Mouse (Mus musculus) neural tube, embryonic 13.5 days (tissue): ENCODE measurements around the gene Zfp574. TPM values are rescaled to one million over a fixed set of nuclear protein-coding genes. Genes with fewer than 3 reads are reported as not detected.

ENCODE experiments used
- ATAC-seq: fragments of 200-750 bp; cut with Nextera tagmentation; 2 replicates; pipeline ENCODE4 v1.8.0; 2017; ENCODE audit warnings: low read depth, mild to moderate bottlenecking, moderate TSS enrichment, moderate library complexity
- H3K27ac ChIP-seq: fragments of 300-500 bp; sonication (generic); replicated peaks from 2 replicates; pipeline ENCODE4 v1.5.1; 2015; ENCODE audit warnings: moderate library complexity, mild to moderate bottlenecking, inconsistent platforms
- H3K27me3 ChIP-seq: fragments of 300-500 bp; sonication (generic); 2 replicates; pipeline ENCODE4 v1.6.1; 2015; ENCODE audit warnings: mild to moderate bottlenecking, inconsistent platforms
- H3K36me3 ChIP-seq: fragments of 300-500 bp; sonication (generic); 2 replicates; pipeline ENCODE4 v1.6.1; 2015; ENCODE audit warnings: mild to moderate bottlenecking, inconsistent platforms
- H3K4me1 ChIP-seq: fragments of 300-500 bp; sonication (generic); replicated peaks from 2 replicates; pipeline ENCODE4 v1.6.1; 2015; ENCODE audit warnings: inconsistent platforms
- H3K4me2 ChIP-seq: fragments of 300-500 bp; sonication (generic); 2 replicates; pipeline ENCODE4 v1.6.1; 2015; ENCODE audit warnings: inconsistent platforms, mild to moderate bottlenecking, moderate library complexity
- H3K4me3 ChIP-seq: fragments of 300-500 bp; sonication (generic); 2 replicates; pipeline ENCODE4 v1.5.1; 2015; ENCODE audit warnings: mild to moderate bottlenecking, inconsistent platforms
- H3K9ac ChIP-seq: fragments of 300-500 bp; sonication (generic); 2 replicates; pipeline ENCODE4 v1.6.1; 2015; ENCODE audit warnings: moderate library complexity, mild to moderate bottlenecking, inconsistent platforms
- H3K9me3 ChIP-seq: fragments of 300-500 bp; sonication (generic); 2 replicates; pipeline ENCODE4 v1.6.1; 2016; ENCODE audit warnings: inconsistent platforms
- WGBS: fragments of 180-500 bp; shearing (Covaris S2); methylation state at CpG from one replicate; pipeline ENCODE4 v1.1.7; 2015; 5-methylcytosine and 5-hydroxymethylcytosine counted together
- microRNA-seq: library from miRNA; unstranded; fragments of <30 nt; microRNA quantifications from one replicate; pipeline ENCODE4, GENCODE M21; 2016
- polyA plus RNA-seq: library from polyadenylated mRNA; unstranded; fragments of >200 nt; fragmentation: Nextera tagmentation; extraction: Ambion mirVana; gene quantifications from 2 replicates; pipeline ENCODE4 v1.2.1, GENCODE M21; 2015

Zfp574 gene
- polyA plus RNA-seq, 1 experiment from 2014 or later = 32.8 TPM

DNA sequence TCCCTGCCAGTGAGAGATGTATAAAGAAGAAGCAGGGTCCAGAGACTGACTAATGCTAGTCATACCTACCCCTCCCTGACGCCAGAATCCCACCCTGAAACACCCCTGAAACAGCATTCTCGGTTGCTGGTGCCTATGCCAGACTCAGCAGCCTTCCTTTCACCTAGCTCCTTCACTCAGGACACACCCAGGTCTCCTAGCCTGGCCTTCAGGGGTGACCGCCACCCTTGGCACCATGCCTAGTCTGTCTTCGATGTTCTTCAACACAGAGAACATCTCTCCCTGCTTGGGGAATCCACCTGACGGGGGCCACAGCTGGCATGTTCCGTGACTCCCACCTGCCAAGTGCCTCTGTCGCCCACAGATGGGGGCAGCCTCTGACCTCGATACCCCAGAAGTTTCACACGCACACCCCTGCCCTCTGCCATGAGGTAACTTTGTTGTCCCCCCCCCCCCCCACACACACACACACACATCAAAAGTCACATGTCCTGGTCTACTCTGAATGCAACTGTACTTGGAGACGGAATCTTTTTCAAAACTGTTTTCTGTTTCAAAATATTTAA lies 53.4 kb downstream of the Zfp574 start:
- 80% methylated on average over 10 of the region's 10 CpGs for WGBS
- Histone ChIP-seq H3K4me1 (peaks cover 5% of the 10 kb centered on the region; the same call in 1 of the 2 replicates), H3K9ac (no peak overlapping the region)

DNA sequence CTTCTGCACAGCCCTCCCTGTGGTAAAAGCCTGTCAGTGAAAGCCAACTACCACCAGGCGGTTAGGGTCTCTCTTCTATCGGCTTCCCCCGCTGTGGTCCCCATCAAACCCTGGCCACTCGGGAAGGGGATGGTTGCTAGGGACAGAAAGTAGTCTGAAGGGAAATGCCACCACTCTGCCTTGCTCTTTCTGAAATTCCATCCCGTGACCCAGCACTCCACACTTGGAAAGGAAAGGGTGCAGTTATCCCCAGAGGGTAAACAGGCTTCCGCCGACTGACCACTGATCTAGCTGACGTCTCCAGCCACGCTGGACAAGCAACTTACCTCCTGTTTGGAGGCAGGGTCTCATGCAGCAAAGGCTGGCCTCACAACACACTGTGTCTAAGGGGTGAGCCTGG lies 55.6 kb downstream of the Zfp574 start:
- Histone ChIP-seq H3K27ac (no peak overlapping the region), H3K36me3 (no peaks in the 10 kb centered on the region), H3K4me2 (no peak overlapping the region), H3K27me3 (peaks cover 19% of the 10 kb centered on the region), H3K9me3 (no peaks in the 10 kb centered on the region), H3K9ac (no peak overlapping the region), H3K4me1 (peaks cover 14% of the 10 kb centered on the region; the same call in 1 of the 2 replicates), H3K4me3 (no peak overlapping the region)
- ATAC-seq = no peak
- 73% methylated on average over 9 of the region's 9 CpGs for WGBS

More for the DNA sequence above, 53.4 kb downstream of the Zfp574 start:
- Histone ChIP-seq H3K4me3 (no peak overlapping the region), H3K27me3 (no peaks in the 10 kb centered on the region), H3K27ac (no peak overlapping the region), H3K36me3 (no peaks in the 10 kb centered on the region), H3K9me3 (no peaks in the 10 kb centered on the region), H3K4me2 (no peak overlapping the region)
- no peak for ATAC-seq

DNA sequence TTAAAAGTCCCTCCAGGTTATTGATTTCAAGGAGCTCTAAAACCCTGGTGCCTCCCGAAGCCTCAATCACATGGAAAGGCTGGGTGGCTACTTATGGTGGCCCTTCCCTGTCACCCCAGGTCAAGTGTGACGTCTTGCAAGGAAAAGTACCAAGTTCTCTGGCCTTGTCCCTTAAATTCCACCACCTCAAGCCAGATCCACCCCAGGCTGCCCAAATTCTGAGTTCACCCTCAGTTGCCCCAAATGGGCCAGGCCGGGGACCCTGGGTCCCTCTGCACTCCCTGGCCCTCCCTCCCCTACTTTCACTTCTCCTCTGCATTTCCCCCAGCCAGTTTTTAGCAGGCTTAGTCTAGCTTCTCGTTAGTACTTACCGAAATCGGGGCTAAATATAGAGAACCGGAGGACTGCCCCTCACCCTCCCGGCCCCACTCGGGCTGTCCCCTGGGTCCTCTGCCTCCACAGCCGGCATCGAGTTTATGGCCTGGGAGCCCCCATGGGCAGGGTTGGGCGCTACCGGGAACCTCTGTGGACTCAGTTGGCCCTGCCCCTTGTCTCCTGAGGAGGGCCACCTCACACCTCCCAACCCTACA lies 57.1 kb downstream of the Zfp574 start:
- Histone ChIP-seq H3K4me3 (no peak overlapping the region), H3K4me1 (peaks cover 30% of the 10 kb centered on the region), H3K9me3 (no peaks in the 10 kb centered on the region), H3K27ac (no peak overlapping the region), H3K9ac (no peak overlapping the region), H3K4me2 (no peak overlapping the region), H3K36me3 (no peaks in the 10 kb centered on the region), H3K27me3 (peaks cover 27% of the 10 kb centered on the region)
- 55% methylated on average over 13 of the region's 13 CpGs for WGBS
- no peak for ATAC-seq

DNA sequence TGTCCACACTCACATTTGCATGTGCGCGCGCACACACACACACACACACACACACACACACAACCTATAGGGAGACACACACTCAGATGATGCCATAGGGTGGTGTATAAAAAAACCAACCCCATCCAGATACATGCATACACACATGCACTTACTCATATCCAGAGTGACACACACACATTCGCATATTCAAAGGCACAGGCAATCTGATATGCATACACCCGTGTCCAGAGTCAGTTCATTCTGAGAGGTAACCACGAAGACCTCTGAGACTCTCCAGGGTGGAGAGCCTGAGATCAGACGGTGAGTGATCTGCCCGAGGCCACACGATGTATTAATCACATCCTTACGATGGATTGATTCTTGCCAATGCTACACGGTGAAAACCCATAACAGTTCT lies 58.2 kb downstream of the Zfp574 start:
- H3K4me3 ChIP-seq = no peak overlapping the region
- peaks cover 36% of the 10 kb centered on the region for H3K4me1 ChIP-seq
- H3K27me3 ChIP-seq = peaks cover 27% of the 10 kb centered on the region
- no peak overlapping the region for H3K27ac ChIP-seq
- H3K4me2 ChIP-seq = no peak overlapping the region
- H3K9me3 ChIP-seq = no peaks in the 10 kb centered on the region
- H3K36me3 ChIP-seq = peaks cover 3% of the 10 kb centered on the region; the same call in 1 of the 2 replicates
- H3K9ac ChIP-seq = no peak overlapping the region
- WGBS = 76% methylated on average over 11 of the region's 11 CpGs
- ATAC-seq = no peak

DNA sequence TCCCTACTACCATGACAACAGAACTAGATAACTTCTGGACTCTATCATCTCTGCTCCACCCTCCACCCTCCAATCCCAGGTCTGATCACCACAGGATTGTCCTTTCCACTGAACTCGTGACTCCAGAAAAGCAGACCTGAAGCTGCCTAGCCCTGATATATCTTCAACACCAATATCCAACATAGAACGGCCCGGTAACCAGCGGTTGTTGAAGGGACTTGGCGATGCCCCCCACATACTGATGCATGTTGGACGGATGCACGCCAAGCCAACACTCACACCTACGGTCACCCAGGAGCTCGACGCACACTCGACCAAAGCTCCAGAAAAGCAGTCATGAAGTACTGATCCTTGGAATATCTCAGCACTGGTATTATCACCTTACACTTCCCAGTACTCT lies 58.9 kb downstream of the Zfp574 start:
- H3K9me3 ChIP-seq = no peaks in the 10 kb centered on the region
- H3K27me3 ChIP-seq = peaks cover 27% of the 10 kb centered on the region
- H3K27ac ChIP-seq = no peak overlapping the region
- WGBS = 92% methylated on average over 11 of the region's 11 CpGs
- H3K4me3 ChIP-seq = no peak overlapping the region
- H3K9ac ChIP-seq = no peak overlapping the region
- no peak for ATAC-seq
- peaks cover 36% of the 10 kb centered on the region for H3K4me1 ChIP-seq
- peaks cover 6% of the 10 kb centered on the region; the same call in 1 of the 2 replicates for H3K36me3 ChIP-seq
- no peak overlapping the region for H3K4me2 ChIP-seq

DNA sequence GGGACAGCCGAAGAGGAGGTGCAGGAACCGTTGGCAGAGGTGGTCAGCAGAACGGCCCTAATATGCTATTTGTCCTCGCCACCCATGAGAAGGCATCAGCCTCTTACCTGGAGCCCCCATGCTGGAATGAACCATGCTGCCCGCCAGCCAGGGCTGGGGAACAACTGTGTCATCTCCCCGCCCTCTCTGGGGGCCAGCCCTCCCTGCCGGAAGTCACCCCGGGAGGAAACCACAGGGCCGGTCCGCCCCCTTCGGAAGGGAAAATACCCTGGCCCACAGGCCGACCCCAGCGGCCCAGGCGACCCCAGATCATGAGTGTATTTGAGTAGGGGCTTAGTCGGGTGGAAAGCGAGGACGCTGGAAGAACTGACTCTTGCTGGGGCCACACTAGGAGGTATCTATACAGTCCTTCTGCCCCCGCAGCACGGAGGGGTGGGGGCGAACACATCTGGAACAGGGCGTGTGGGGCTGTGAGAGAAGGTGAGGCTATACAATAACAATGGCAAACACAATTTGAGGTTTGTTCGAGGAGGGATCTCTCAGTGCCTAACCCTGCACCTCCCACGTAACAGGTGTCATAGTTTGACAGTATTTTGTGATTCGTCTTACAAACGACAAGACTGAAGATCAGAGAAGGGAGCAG lies 60.1 kb downstream of the Zfp574 start:
- no peaks in the 10 kb centered on the region for H3K9me3 ChIP-seq
- peaks cover 27% of the 10 kb centered on the region for H3K27me3 ChIP-seq
- 8% methylated on average over 25 of the region's 25 CpGs for WGBS
- H3K4me3 ChIP-seq = no peak overlapping the region
- H3K4me2 ChIP-seq = 0 out of 2 replicates have a peak overlapping the region, but pooled peaks have one; percentile 3
- peak overlapping the region; percentile 22; the same call in 1 of the 2 replicates for H3K9ac ChIP-seq
- 0 out of 2 replicates have a peak, but pooled peaks have one; percentile 12 for ATAC-seq
- peaks cover 36% of the 10 kb centered on the region for H3K4me1 ChIP-seq
- H3K27ac ChIP-seq = no peak overlapping the region
- peaks cover 6% of the 10 kb centered on the region; the same call in 1 of the 2 replicates for H3K36me3 ChIP-seq

Small RNAs within 50 kb of the gene (microRNA-seq; reads per million reads assigned to microRNA genes)
- 0.74 reads per million for gene Mir6537

Other genes starting within 250 kb of the Zfp574 start
- 35.5 and 48.2 TPM in 2 replicates for gene Gm9844, start 210.4 kb upstream of the Zfp574 start, polyA plus RNA-seq
- not detected in 2 replicates for gene Lypd4, start 202.6 kb upstream of the Zfp574 start, polyA plus RNA-seq
- not detected in 2 replicates for gene Dmrtc2, start 202.5 kb upstream of the Zfp574 start, polyA plus RNA-seq
- gene Rps19, start 188.2 kb upstream of the Zfp574 start, polyA plus RNA-seq = 1,220 and 1,295 TPM in 2 replicates
- 0.31 and 0.33 TPM in 2 replicates for gene Cd79a, start 175.2 kb upstream of the Zfp574 start, polyA plus RNA-seq
- 61.9 and 63.8 TPM in 2 replicates for gene Arhgef1, start 169.7 kb upstream of the Zfp574 start, polyA plus RNA-seq
- gene Gm4881, start 128.1 kb upstream of the Zfp574 start, polyA plus RNA-seq = 1.0 and 1.2 TPM in 2 replicates
- gene Rabac1, start 99.8 kb upstream of the Zfp574 start, polyA plus RNA-seq = 255 and 276 TPM in 2 replicates
- 261 and 282 TPM in 2 replicates for gene Atp1a3, start 66.6 kb upstream of the Zfp574 start, polyA plus RNA-seq
- 15.2 and 15.3 TPM in 2 replicates for gene Grik5, start 221 bp upstream of the Zfp574 start, polyA plus RNA-seq
- gene Pou2f2, start 107.2 kb downstream of the Zfp574 start, polyA plus RNA-seq = 28.0 and 29.4 TPM in 2 replicates
- gene Dedd2, start 148.0 kb downstream of the Zfp574 start, polyA plus RNA-seq = 16.6 and 17.7 TPM in 2 replicates
- gene Zfp526, start 148.9 kb downstream of the Zfp574 start, polyA plus RNA-seq = 2.0 and 2.1 TPM in 2 replicates
- gene Gsk3a, start 165.3 kb downstream of the Zfp574 start, polyA plus RNA-seq = 16.5 and 16.8 TPM in 2 replicates
- 4.9 and 8.0 TPM in 2 replicates for gene Erf, start 178.2 kb downstream of the Zfp574 start, polyA plus RNA-seq
- gene Cic, start 195.1 kb downstream of the Zfp574 start, polyA plus RNA-seq = 40.2 and 43.4 TPM in 2 replicates
- 525 and 535 TPM in 2 replicates for gene Pafah1b3, start 225.4 kb downstream of the Zfp574 start, polyA plus RNA-seq
- gene Prr19, start 228.8 kb downstream of the Zfp574 start, polyA plus RNA-seq = 2.1 and 2.9 TPM in 2 replicates
- 51.7 and 52.2 TPM in 2 replicates for gene Tmem145, start 233.5 kb downstream of the Zfp574 start, polyA plus RNA-seq
- gene Megf8, start 244.6 kb downstream of the Zfp574 start, polyA plus RNA-seq = 18.3 TPM in 2 replicates